Mouse (Mus musculus) heart, embryonic 12.5 days (tissue): ENCODE measurements around the gene Rangap1. TPM values are rescaled to one million over a fixed set of nuclear protein-coding genes. Genes with fewer than 3 reads are reported as not detected.
"Not testable (repeated sequence)": the region's sequence is repeated elsewhere in the genome, so short reads cannot be mapped to it uniquely, and the experiment has no call there.

ENCODE experiments used
- ATAC-seq: fragments of 200-750 bp; cut with Nextera tagmentation; 2 replicates; pipeline ENCODE4 v1.8.0; 2017; ENCODE audit warnings: moderate TSS enrichment, moderate library complexity; ENCODE audit not compliant: insufficient number of reproducible peaks, low FRiP score
- H3K27ac ChIP-seq: fragments of 300-500 bp; sonication (generic); 2 replicates; pipeline ENCODE4 v1.5.1; 2016; ENCODE audit warnings: mild to moderate bottlenecking, moderate library complexity; ENCODE audit not compliant: poor library complexity, severe bottlenecking
- H3K27me3 ChIP-seq: fragments of 300-500 bp; sonication (generic); replicated peaks from 2 replicates; pipeline ENCODE4 v1.6.1; 2016; ENCODE audit warnings: mild to moderate bottlenecking, moderate library complexity
- H3K36me3 ChIP-seq: fragments of 300-500 bp; sonication (generic); 2 replicates; pipeline ENCODE4 v1.6.1; 2016; ENCODE audit warnings: mild to moderate bottlenecking, moderate library complexity
- H3K4me1 ChIP-seq: fragments of 300-500 bp; sonication (generic); replicated peaks from 2 replicates; pipeline ENCODE4 v1.6.1; 2016; ENCODE audit warnings: mild to moderate bottlenecking
- H3K4me2 ChIP-seq: fragments of 300-500 bp; sonication (generic); 2 replicates; pipeline ENCODE4 v1.6.1; 2016; ENCODE audit warnings: mild to moderate bottlenecking, moderate library complexity
- H3K4me3 ChIP-seq: fragments of 300-500 bp; sonication (generic); 2 replicates; pipeline ENCODE4 v1.5.1; 2016; ENCODE audit warnings: mild to moderate bottlenecking
- H3K9ac ChIP-seq: fragments of 300-500 bp; sonication (generic); 2 replicates; pipeline ENCODE4 v1.6.1; 2016; ENCODE audit warnings: mild to moderate bottlenecking, moderate library complexity
- H3K9me3 ChIP-seq: fragments of 300-500 bp; sonication (generic); replicated peaks from 2 replicates; pipeline ENCODE4 v1.6.1; 2016; ENCODE audit warnings: mild to moderate bottlenecking, moderate library complexity
- WGBS: fragments of 180-500 bp; shearing (Covaris S2); methylation state at CpG from one replicate; pipeline ENCODE4 v1.1.7; 2016; 5-methylcytosine and 5-hydroxymethylcytosine counted together
- polyA plus RNA-seq: library from polyadenylated mRNA; unstranded; fragments of >200 nt; fragmentation: Nextera tagmentation; extraction: Ambion mirVana; gene quantifications from 2 replicates; pipeline ENCODE4 v1.2.1, GENCODE M21; 2016

Gene Rangap1
- polyA plus RNA-seq, 1 experiment from 2014 or later: 102 TPM

DNA sequence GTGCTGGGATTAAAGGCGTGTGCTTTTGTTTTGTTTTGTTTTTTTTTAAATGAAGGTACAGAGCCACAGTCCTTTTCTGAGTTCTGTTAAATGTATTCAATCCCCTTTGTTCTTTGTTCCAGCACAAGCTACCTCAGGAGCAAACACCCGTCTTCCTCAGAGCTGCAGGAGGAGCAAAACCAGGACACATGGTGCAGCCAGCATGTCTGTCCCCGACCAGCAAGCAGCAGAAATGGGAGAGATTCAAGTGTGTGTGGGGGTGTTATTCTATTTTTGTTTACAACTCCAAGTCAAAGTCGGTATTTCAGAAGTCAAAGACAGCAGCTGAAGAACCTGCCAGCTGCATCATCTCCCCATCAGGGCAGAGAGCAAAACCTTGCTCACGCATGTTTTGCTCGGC is 31.6 kb downstream of the Rangap1 start:
- no peak for ATAC-seq
- no peak overlapping the region for H3K27ac ChIP-seq
- peaks cover 93% of the 10 kb centered on the region for H3K36me3 ChIP-seq
- no peaks in the 10 kb centered on the region for H3K9me3 ChIP-seq
- no peaks in the 10 kb centered on the region for H3K4me1 ChIP-seq
- WGBS: 82% methylated on average over 6 of the region's 6 CpGs
- no peaks in the 10 kb centered on the region for H3K27me3 ChIP-seq
- H3K4me2 ChIP-seq: no peak overlapping the region
- H3K9ac ChIP-seq: no peak overlapping the region
- no peak overlapping the region for H3K4me3 ChIP-seq

DNA sequence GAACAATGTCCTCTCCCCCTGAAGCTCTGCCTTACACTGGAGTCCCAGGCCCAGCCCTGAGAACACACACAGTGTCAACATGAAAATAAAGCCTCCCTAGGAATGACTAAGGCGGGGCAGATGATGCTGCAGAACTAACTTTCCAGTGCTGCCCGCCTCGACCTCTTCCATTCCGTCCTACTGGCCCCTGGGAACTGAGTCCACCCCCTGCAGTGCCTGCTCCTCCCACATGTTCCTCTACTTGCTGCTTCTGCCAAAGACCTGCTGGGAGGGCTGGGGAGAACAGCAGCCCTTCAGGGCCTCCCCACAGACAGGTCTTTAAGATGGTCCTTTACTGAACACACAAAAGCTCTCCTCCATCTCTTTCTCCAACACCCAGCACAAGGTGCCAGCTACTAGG is 34.5 kb downstream of the Rangap1 start:
- H3K4me3 ChIP-seq: no peak overlapping the region
- H3K4me1 ChIP-seq: no peaks in the 10 kb centered on the region
- H3K36me3 ChIP-seq: peaks cover 89% of the 10 kb centered on the region
- no peak for ATAC-seq
- no peaks in the 10 kb centered on the region for H3K27me3 ChIP-seq
- no peak overlapping the region for H3K27ac ChIP-seq
- H3K9ac ChIP-seq: no peak overlapping the region
- 88% methylated on average over 4 of the region's 4 CpGs for WGBS
- H3K4me2 ChIP-seq: no peak overlapping the region
- H3K9me3 ChIP-seq: no peaks in the 10 kb centered on the region

DNA sequence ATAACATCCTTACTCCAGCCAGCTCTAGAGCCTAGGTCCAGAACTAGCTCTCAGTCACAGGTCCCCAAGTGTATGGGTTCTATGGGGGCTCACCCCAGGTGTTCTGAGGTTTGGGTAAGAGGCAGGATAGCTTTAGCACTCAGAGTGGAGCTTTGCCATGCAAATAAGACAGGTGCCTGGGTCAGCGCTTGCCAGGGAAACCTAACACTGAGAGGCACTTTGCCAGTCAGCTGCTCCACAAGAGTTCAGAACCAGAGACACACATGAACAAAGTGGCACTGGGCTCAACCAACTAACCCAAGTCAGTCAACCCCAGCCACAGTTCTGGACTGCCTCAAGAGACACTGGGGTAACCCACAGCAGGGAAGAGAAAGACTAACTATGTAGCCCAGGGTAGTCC is 35.6 kb downstream of the Rangap1 start:
- WGBS: 95% methylated on average over 1 of the region's 1 CpGs
- Histone ChIP-seq H3K4me2 (no peak overlapping the region), H3K9ac (no peak overlapping the region)

DNA sequence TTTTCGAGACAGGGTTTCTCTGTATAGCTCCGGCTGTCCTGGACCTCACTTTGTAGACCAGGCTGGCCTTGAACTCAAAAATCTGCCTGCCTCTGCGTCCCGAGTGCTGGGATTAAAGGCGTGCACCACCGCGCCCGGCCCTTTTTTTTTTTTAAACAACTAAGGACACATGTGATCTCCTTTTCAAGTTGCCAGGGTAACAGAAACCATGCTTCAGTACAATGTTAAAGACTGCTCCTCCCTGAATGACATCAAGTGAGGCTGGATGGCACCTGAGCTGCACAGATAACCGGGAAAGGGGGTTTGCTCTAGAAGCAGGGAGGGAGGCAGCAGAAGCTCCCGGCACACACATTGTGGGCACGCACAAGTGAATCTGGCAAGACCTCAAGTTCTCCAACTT is 36.3 kb downstream of the Rangap1 start:
- H3K4me1 ChIP-seq: no peaks in the 10 kb centered on the region
- H3K9me3 ChIP-seq: no peaks in the 10 kb centered on the region
- no peak overlapping the region for H3K4me2 ChIP-seq
- ATAC-seq: no peak
- no peaks in the 10 kb centered on the region for H3K27me3 ChIP-seq
- H3K27ac ChIP-seq: no peak overlapping the region
- H3K9ac ChIP-seq: no peak overlapping the region
- 93% methylated on average over 11 of the region's 11 CpGs for WGBS
- H3K4me3 ChIP-seq: no peak overlapping the region
- peaks cover 94% of the 10 kb centered on the region for H3K36me3 ChIP-seq

More for the DNA sequence above, 35.6 kb downstream of the Rangap1 start:
- H3K4me1 ChIP-seq: no peaks in the 10 kb centered on the region
- H3K27ac ChIP-seq: no peak overlapping the region
- peaks cover 89% of the 10 kb centered on the region for H3K36me3 ChIP-seq
- ATAC-seq: no peak
- H3K4me3 ChIP-seq: no peak overlapping the region
- H3K9me3 ChIP-seq: no peaks in the 10 kb centered on the region
- no peaks in the 10 kb centered on the region for H3K27me3 ChIP-seq

DNA sequence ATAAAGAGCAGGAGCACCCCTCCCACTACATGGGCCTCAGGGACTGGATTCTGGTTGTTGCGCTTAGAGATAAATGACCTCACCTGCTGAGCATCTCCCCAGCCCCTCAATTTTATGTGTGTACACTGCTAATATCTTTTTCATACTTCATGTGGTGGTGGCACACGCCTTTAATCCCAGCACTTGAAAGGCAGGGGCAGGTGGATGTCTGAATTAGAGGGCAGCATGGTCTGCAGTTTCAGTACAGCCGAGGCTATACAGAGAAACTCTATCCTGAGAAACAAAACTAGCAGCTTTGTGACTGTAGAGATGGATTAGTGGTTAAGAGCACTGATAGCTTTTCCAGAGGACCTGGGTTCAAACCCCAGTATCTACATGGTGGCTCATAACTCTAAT is 42.2 kb downstream of the Rangap1 start:
- no peak for ATAC-seq
- 71% methylated on average over 3 of the region's 3 CpGs for WGBS
- H3K9ac ChIP-seq: no peak overlapping the region
- no peak overlapping the region for H3K4me2 ChIP-seq
- H3K4me1 ChIP-seq: no peaks in the 10 kb centered on the region
- no peak overlapping the region for H3K27ac ChIP-seq
- no peak overlapping the region for H3K4me3 ChIP-seq
- H3K9me3 ChIP-seq: 0 out of 2 replicates have a peak, but pooled peaks cover 4% of the 10 kb centered on the region
- H3K27me3 ChIP-seq: no peaks in the 10 kb centered on the region
- H3K36me3 ChIP-seq: peaks cover 52% of the 10 kb centered on the region

DNA sequence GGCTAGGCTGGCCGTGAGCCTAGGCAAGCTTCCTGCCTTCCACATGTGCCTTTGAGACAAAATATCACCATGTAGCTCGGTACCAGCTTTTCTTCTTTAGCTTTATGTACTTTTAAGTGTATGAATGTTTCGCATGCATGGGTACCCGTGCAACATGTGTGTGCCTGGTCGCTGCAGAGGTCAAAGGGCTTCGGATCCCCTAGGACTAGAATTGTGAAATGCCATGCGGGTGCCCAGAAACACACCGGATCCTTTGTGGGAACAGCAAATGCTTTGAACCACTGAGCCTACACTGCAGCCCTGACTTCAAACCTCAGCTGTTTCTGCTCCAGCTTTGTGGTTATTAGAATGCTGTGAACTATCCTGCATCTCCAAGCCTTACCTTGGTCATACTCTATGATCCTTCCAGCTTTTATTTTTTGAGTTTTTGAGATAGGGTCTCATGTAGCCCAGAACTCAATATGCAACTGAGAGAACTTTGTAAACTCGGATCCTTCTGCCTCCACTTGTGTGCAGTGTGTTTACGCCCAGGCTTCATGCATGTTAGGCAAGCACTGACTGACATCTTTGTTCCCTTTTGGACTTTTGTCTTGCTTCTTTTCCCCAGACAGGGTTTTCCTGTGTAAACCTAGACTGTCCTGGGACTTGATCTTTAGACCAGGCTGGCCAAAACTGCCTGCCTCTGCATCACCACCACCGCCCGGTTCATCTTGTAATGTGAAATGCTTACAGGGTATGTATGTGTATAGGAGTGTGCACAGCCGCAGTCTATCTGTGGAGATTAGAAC is 42.8 kb downstream of the Rangap1 start:
- Histone ChIP-seq H3K4me1 (no peaks in the 10 kb centered on the region), H3K4me2 (no peak overlapping the region), H3K27me3 (no peaks in the 10 kb centered on the region), H3K4me3 (no peak overlapping the region), H3K9me3 (0 out of 2 replicates have a peak, but pooled peaks cover 4% of the 10 kb centered on the region), H3K36me3 (peaks cover 47% of the 10 kb centered on the region), H3K27ac (no peak overlapping the region), H3K9ac (no peak overlapping the region)
- 90% methylated on average over 13 of the region's 13 CpGs for WGBS
- ATAC-seq: no peak

DNA sequence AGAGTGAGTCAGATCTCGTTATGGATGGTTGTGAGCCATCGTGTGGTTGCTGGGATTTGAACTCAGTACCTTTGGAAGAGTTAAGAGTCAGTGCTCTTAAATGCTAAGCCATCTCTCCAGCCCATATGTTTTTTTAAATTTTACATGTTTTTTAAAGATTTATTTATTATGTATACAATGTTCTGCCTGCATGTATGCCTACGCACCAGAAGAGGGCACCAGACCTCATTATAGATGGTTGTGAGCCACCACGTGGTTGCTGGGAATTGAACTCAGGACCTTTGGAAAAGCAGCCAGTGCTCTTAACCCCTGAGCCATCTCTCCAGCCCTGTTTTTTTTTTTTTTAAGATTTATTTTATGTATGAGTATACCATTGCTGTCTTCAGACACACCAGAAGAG is 44.0 kb downstream of the Rangap1 start:
- H3K9ac ChIP-seq, H3K4me1 ChIP-seq, H3K4me2 ChIP-seq, H3K9me3 ChIP-seq, H3K4me3 ChIP-seq, ATAC-seq, H3K27ac ChIP-seq: not testable (repeated sequence)
- Histone ChIP-seq H3K36me3 (peaks cover 38% of the 10 kb centered on the region), H3K27me3 (peaks cover 11% of the 10 kb centered on the region)
- 74% methylated on average over 4 of the region's 4 CpGs for WGBS

DNA sequence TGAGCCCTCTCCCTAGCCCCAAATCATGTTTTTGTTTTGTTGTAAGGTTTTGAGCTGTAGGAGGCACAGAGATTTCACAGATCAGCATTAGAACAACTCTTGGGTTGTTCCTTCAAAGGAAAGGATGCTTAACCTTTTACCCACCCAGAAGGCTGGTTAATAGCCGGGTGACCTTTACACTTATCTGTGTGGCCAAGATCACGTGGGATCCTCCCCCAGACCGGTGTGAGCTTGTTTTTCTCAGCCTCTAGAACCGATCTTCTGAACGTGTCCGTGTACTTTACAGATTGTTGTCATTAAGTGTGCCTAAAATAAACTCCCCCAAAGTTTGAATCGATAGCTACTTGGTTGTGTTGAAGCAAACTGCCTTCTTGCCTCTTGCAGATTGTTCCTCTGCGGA is 44.7 kb downstream of the Rangap1 start:
- H3K36me3 ChIP-seq: peaks cover 31% of the 10 kb centered on the region
- no peak for ATAC-seq
- H3K4me2 ChIP-seq: no peak overlapping the region
- no peak overlapping the region for H3K27ac ChIP-seq
- H3K9ac ChIP-seq: no peak overlapping the region
- 0 out of 2 replicates have a peak, but pooled peaks cover 4% of the 10 kb centered on the region for H3K9me3 ChIP-seq
- H3K4me1 ChIP-seq: 0 out of 2 replicates have a peak, but pooled peaks cover 3% of the 10 kb centered on the region
- peaks cover 19% of the 10 kb centered on the region for H3K27me3 ChIP-seq
- 59% methylated on average over 8 of the region's 8 CpGs for WGBS
- no peak overlapping the region for H3K4me3 ChIP-seq

DNA sequence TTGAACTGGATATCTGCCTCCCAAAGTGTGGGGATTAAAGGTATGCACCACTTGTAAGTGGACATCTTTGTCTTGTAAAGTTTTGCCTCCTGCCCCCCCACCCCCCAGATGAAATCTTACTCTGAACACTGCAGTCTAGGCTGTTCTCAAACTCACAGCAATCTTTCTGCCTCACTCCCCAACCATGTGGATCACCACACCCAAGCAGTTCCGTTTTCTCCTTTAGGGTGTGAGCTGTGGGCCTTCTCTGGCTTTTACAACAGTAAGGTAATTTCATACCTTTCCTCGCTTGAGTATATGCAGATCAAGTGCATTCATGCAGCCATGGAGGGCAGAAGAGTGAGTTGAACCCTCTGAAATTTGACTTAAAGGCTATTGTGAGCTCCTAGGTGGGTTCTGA is 45.2 kb downstream of the Rangap1 start:
- H3K4me2 ChIP-seq: no peak overlapping the region
- no peak overlapping the region for H3K27ac ChIP-seq
- 0 out of 2 replicates have a peak, but pooled peaks cover 4% of the 10 kb centered on the region for H3K9me3 ChIP-seq
- peaks cover 26% of the 10 kb centered on the region for H3K36me3 ChIP-seq
- 0 out of 2 replicates have a peak, but pooled peaks cover 3% of the 10 kb centered on the region for H3K4me1 ChIP-seq
- ATAC-seq: no peak
- H3K9ac ChIP-seq: no peak overlapping the region
- H3K4me3 ChIP-seq: no peak overlapping the region
- H3K27me3 ChIP-seq: peaks cover 23% of the 10 kb centered on the region
- 70% methylated on average over 2 of the region's 2 CpGs for WGBS

DNA sequence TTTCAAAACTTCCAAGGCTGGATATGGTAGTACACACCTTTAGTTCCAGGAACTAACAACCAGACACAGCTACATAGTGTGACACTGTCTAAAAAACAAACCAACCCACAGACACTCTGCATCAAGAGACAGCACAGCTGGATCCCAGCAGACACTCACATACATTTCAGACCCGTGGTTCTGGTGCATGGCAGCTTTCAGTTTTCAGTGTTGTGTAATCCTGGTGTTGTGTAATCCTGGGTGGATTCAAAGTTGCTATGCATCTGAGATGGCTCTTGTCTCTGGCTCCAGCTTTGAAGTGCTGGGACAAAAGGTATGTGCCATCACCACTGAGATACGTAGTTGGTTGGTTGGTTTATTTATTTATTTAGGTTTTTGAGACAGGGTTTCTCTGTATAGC is 46.8 kb downstream of the Rangap1 start:
- peaks cover 10% of the 10 kb centered on the region for H3K36me3 ChIP-seq
- H3K27me3 ChIP-seq: peaks cover 37% of the 10 kb centered on the region
- H3K27ac ChIP-seq: no peak overlapping the region
- 69% methylated on average over 2 of the region's 2 CpGs for WGBS
- no peak overlapping the region for H3K9ac ChIP-seq
- ATAC-seq: no peak
- no peak overlapping the region for H3K4me2 ChIP-seq
- H3K4me1 ChIP-seq: peaks cover 11% of the 10 kb centered on the region
- H3K4me3 ChIP-seq: no peak overlapping the region
- 0 out of 2 replicates have a peak, but pooled peaks cover 4% of the 10 kb centered on the region for H3K9me3 ChIP-seq

DNA sequence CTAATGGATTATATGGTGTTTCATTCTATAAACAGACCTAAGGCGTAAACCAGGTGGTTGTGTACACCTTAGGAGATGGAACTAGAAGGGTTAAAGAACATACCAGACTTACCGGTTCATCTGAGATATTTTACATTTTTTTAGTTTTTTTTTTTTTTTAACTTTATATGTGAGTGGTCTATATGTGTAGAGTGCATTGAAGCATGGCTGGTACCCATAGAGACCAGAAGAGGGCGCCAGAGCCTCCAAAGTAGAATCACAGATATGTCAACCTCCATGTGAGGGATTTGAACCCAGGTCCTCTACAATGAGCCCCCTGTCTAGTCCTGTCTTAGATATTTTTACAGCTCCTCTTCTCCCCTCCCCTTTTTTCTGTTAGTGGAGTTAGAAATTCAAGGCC is 47.5 kb downstream of the Rangap1 start:
- no peak overlapping the region for H3K4me2 ChIP-seq
- WGBS: 46% methylated on average over 3 of the region's 3 CpGs
- H3K27ac ChIP-seq: no peak overlapping the region
- peaks cover 17% of the 10 kb centered on the region for H3K4me1 ChIP-seq
- peaks cover 44% of the 10 kb centered on the region for H3K27me3 ChIP-seq
- H3K4me3 ChIP-seq: no peak overlapping the region
- H3K9me3 ChIP-seq: 0 out of 2 replicates have a peak, but pooled peaks cover 4% of the 10 kb centered on the region
- H3K36me3 ChIP-seq: peaks cover 3% of the 10 kb centered on the region
- ATAC-seq: no peak
- no peak overlapping the region for H3K9ac ChIP-seq
